Mouse (Mus musculus) urinary bladder, postnatal 36 days (tissue): ENCODE measurements around the gene Pabpc4.
"Not testable (repeated sequence)": the region's sequence is repeated elsewhere in the genome, so short reads cannot be mapped to it uniquely, and the experiment has no call there.

Source experiments
- DNase-seq, 2 experiments: peaks; one replicate each; pipeline ENCODE4 v3.0.0; 2022; ENCODE audit warnings: low spot score in 2 of 2, mixed read lengths in 1 of 2

Gene Pabpc4

GRCm38 (mm10) chr4:123297195-123297960 lies 35.2 kb downstream of the Pabpc4 start:
- no peak for DNase-seq

- DNase-seq = no peak
These were observed 36.1 kb downstream of the Pabpc4 start for GRCm38 (mm10) chr4:123298226-123298625.

GRCm38 (mm10) chr4:123298980-123299670 lies 37.0 kb downstream of the Pabpc4 start:
- DNase-seq = peak in 1 of 2 experiments; percentile 64

GRCm38 (mm10) chr4:123305789-123306188 lies 43.6 kb downstream of the Pabpc4 start:
- DNase-seq = peak in 1 of 2 experiments; percentile 30

- DNase-seq = no peak
These were observed 44.8 kb downstream of the Pabpc4 start for GRCm38 (mm10) chr4:123306999-123307398.

- no peak for DNase-seq
These were observed 46.1 kb downstream of the Pabpc4 start for GRCm38 (mm10) chr4:123308292-123308691.

- DNase-seq = no peak
These were observed 49.7 kb downstream of the Pabpc4 start for GRCm38 (mm10) chr4:123311845-123312244.

- no peak for DNase-seq
These were observed 50.9 kb downstream of the Pabpc4 start for GRCm38 (mm10) chr4:123313010-123313409.

GRCm38 (mm10) chr4:123314497-123314896 lies 52.3 kb downstream of the Pabpc4 start:
- no peak for DNase-seq

GRCm38 (mm10) chr4:123322910-123323309 lies 60.8 kb downstream of the Pabpc4 start:
- DNase-seq = not testable (repeated sequence)

- DNase-seq = no peak
These were observed 61.4 kb downstream of the Pabpc4 start, which contains the start of gene Oxct2a for GRCm38 (mm10) chr4:123323534-123323933. Oxct2a (minus strand) TSS chr4:123323634.

GRCm38 (mm10) chr4:123326087-123326486 lies 63.9 kb downstream of the Pabpc4 start:
- no peak for DNase-seq

- DNase-seq = no peak
These were observed 65.5 kb downstream of the Pabpc4 start for GRCm38 (mm10) chr4:123327630-123328029.

GRCm38 (mm10) chr4:123328946-123329345 lies 66.8 kb downstream of the Pabpc4 start:
- no peak for DNase-seq

- DNase-seq = no peak
These were observed 69.2 kb downstream of the Pabpc4 start for GRCm38 (mm10) chr4:123331326-123331725.

GRCm38 (mm10) chr4:123331961-123332360 lies 69.8 kb downstream of the Pabpc4 start:
- DNase-seq = not testable (repeated sequence)

- no peak for DNase-seq
These were observed 71.0 kb downstream of the Pabpc4 start for GRCm38 (mm10) chr4:123333151-123333550.

GRCm38 (mm10) chr4:123334177-123334576 lies 72.0 kb downstream of the Pabpc4 start:
- DNase-seq = no peak

- DNase-seq = not testable (repeated sequence)
These were observed 73.1 kb downstream of the Pabpc4 start for GRCm38 (mm10) chr4:123335244-123335643.

- no peak for DNase-seq
These were observed 73.8 kb downstream of the Pabpc4 start for GRCm38 (mm10) chr4:123335796-123336585.

GRCm38 (mm10) chr4:123337693-123338092 lies 75.5 kb downstream of the Pabpc4 start:
- DNase-seq = no peak

GRCm38 (mm10) chr4:123340232-123340631 lies 78.1 kb downstream of the Pabpc4 start:
- DNase-seq = no peak
